Mouse (Mus musculus): Measurements from ENCODE around the gene Nsd1. TPM values are rescaled to one million over a fixed set of nuclear protein-coding genes. Genes with fewer than 3 reads are reported as not detected.

The Nsd1 gene
- polyA plus RNA-seq, 1 experiment from 2014 or later: 78.7 TPM

DNA sequence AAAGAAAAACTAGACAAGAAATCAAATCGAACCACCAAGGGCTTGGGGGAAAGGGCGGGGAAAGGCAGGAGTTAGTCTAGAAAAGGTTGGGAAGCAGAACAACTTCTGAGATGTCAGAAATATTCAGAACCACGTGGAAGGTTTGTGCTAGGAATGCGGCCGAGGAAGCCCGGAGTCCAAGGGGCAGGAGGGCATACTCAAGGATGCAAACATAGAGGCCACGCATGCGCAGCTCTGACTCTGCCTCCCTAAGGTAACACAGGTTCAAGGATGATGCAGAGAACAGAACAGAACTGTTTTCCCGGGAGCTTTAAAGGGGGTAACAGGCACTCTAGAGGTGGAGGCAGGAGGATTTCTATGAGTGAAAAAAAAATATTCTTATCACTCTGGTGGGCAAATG lies 5.8 kb upstream of the Nsd1 start:
- ATAC-seq (ENCODE audit: low FRiP score): no peak
- no peaks in the 10 kb centered on the region for H3K27me3 ChIP-seq
- no peak overlapping the region for H3K4me2 ChIP-seq (replicated peaks)
- H3K4me3 ChIP-seq: no peak overlapping the region
- WGBS: 81% methylated on average over 9 of the region's 9 CpGs
- no peaks in the 10 kb centered on the region for H3K9me3 ChIP-seq (replicated peaks)
- H3K36me3 ChIP-seq: no peaks in the 10 kb centered on the region
- no peak overlapping the region for H3K27ac ChIP-seq
- H3K4me1 ChIP-seq: no peaks in the 10 kb centered on the region
- H3K9ac ChIP-seq: no peak overlapping the region

- H3K4me3 ChIP-seq: no peak overlapping the region
- no peaks in the 10 kb centered on the region for H3K36me3 ChIP-seq
- no peak for ATAC-seq (ENCODE audit: low FRiP score)
- peaks cover 2% of the 10 kb centered on the region; the same call in 1 of the 2 replicates for H3K4me1 ChIP-seq
- H3K4me2 ChIP-seq (replicated peaks): no peak overlapping the region
- 89% methylated on average over 7 of the region's 11 CpGs for WGBS
- no peak overlapping the region for H3K9ac ChIP-seq
- H3K9me3 ChIP-seq (replicated peaks): no peaks in the 10 kb centered on the region
- H3K27ac ChIP-seq: no peak overlapping the region
- H3K27me3 ChIP-seq: no peaks in the 10 kb centered on the region
Measured at GRCm38 (mm10) chr13:55204667-55205389, 4.8 kb upstream of the Nsd1 start.

DNA sequence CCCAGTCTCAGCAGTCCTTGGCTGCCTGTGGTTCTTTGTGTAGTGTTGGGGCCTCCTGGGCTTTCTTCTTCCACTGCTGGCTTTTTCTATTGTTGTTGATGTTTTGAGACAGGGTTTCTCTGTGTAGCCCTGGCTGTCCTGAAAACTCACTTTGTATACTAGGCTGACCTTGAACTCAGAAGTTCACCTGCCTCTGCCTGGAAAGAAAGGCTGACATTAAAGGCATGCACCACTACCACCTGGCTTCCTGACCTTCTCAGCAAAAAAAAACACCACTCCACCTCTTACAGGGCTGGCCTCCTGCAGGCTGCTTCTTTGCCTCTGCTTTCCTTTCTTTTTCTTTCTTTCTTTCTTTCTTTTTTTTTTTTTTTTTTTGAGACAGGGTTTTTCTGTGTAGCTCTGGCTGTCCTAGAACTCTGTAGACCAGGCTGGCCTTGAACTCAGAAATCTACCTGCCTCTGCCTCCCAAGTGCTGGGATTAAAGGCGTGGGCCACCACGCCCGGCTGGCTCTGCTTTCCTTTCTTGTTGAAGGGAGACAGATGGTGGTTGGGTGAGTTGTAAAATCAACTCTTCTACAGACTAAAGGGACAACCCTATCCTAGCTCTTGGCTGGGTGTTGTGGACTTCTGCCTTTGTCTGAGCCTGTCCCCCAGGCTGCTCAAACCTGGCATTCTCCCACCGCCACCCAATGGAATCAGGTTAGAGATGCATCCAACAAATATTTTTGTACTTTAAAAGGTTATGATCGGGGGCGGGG lies 4.0 kb upstream of the Nsd1 start:
- no peak overlapping the region for H3K9ac ChIP-seq
- no peaks in the 10 kb centered on the region for H3K36me3 ChIP-seq
- H3K4me1 ChIP-seq: peaks cover 10% of the 10 kb centered on the region
- no peaks in the 10 kb centered on the region for H3K27me3 ChIP-seq
- ATAC-seq (ENCODE audit: low FRiP score): no peak
- H3K9me3 ChIP-seq (replicated peaks): no peaks in the 10 kb centered on the region
- H3K4me2 ChIP-seq (replicated peaks): no peak overlapping the region
- 92% methylated on average over 6 of the region's 6 CpGs for WGBS
- no peak overlapping the region for H3K27ac ChIP-seq
- no peak overlapping the region for H3K4me3 ChIP-seq

DNA sequence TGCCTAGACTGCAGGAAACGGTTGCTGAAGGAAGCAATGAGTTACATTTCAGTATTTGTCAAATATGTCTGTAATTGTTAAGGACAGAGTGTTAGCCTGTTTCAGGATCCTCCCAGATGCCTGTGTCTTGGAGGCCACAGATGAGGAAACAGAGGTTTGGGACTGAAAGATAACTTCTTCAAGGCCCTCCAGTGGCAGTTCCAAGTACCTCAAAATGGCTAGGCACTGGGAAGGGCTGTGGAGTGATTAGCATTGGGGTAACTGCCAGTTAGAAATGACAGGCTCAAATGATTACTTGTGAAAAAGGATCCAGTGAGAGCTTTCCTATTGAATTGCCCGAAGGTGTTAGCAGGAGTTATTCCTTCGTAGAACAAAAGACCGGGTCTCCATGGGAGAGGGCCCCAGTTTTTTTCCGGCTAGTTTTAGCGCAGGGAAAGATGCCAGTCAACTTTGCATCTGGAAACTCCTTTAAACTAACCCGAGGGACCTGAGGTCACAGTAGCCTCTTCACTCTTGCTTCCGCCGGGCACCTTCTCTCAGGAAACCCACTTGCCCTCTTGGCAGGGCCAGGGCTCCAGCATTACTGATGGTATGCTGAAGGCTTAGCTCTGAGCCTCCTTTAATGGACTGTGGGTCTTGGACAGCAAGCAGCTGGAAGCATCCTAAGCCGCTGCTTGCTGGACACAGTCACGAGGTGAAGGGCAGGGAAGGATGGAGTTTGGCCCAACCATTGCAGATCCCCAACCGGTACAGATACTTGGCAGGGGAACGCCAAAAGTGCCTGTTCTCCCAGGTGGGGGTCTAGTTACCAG lies 539 bp upstream of the Nsd1 start:
- 0 out of 2 replicates have a peak overlapping the region, but pooled peaks have one; percentile 99 for H3K27ac ChIP-seq
- no peak for ATAC-seq (ENCODE audit: low FRiP score)
- H3K9ac ChIP-seq: no peak overlapping the region
- no peak overlapping the region for H3K4me3 ChIP-seq
- H3K9me3 ChIP-seq (replicated peaks): no peaks in the 10 kb centered on the region
- 0 out of 2 replicates have a peak, but pooled peaks cover 5% of the 10 kb centered on the region for H3K36me3 ChIP-seq
- H3K4me1 ChIP-seq: peaks cover 26% of the 10 kb centered on the region
- peak overlapping the region; percentile 80; the same call in 1 of the 2 replicates for H3K4me2 ChIP-seq (replicated peaks)
- WGBS: 69% methylated on average over 13 of the region's 13 CpGs
- no peaks in the 10 kb centered on the region for H3K27me3 ChIP-seq

GRCm38 (mm10) chr13:55210193-55210970 lies 800 bp downstream of the Nsd1 start:
- Histone ChIP-seq H3K4me3 (peak overlapping the region; percentile 85), H3K9me3 (replicated peaks) (no peaks in the 10 kb centered on the region), H3K4me1 (peaks cover 35% of the 10 kb centered on the region), H3K9ac (peak overlapping the region; percentile 96), H3K27ac (peak overlapping the region; percentile 99), H3K4me2 (replicated peaks) (peak overlapping the region; percentile 80), H3K27me3 (no peaks in the 10 kb centered on the region), H3K36me3 (0 out of 2 replicates have a peak, but pooled peaks cover 11% of the 10 kb centered on the region)
- under 1% methylated on average over 54 of the region's 77 CpGs for WGBS
- peak; percentile 47 for ATAC-seq (ENCODE audit: low FRiP score)

DNA sequence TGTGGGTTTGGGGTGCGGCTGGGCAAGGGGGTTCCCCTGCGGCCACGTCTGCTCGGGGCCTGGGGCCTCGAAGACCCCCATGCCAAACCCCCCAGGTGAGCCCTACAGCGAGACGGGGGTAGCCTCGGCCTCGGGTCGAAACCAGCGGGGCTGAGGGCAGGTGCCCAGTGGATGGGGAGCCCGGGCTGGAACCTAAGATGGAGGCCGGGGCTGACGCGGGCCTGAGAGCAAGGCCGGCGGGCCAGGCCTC lies 1.3 kb downstream of the Nsd1 start:
- H3K36me3 ChIP-seq: peaks cover 13% of the 10 kb centered on the region; the same call in 1 of the 2 replicates
- H3K9ac ChIP-seq: peak overlapping the region; percentile 96
- peak overlapping the region; percentile 85 for H3K4me3 ChIP-seq
- H3K4me2 ChIP-seq (replicated peaks): peak overlapping the region; percentile 80
- H3K27ac ChIP-seq: peak overlapping the region; percentile 99
- peak; percentile 74 for ATAC-seq (ENCODE audit: low FRiP score)
- H3K27me3 ChIP-seq: no peaks in the 10 kb centered on the region
- peaks cover 40% of the 10 kb centered on the region for H3K4me1 ChIP-seq
- H3K9me3 ChIP-seq (replicated peaks): no peaks in the 10 kb centered on the region
- 1% methylated on average over 17 of the region's 17 CpGs for WGBS

DNA sequence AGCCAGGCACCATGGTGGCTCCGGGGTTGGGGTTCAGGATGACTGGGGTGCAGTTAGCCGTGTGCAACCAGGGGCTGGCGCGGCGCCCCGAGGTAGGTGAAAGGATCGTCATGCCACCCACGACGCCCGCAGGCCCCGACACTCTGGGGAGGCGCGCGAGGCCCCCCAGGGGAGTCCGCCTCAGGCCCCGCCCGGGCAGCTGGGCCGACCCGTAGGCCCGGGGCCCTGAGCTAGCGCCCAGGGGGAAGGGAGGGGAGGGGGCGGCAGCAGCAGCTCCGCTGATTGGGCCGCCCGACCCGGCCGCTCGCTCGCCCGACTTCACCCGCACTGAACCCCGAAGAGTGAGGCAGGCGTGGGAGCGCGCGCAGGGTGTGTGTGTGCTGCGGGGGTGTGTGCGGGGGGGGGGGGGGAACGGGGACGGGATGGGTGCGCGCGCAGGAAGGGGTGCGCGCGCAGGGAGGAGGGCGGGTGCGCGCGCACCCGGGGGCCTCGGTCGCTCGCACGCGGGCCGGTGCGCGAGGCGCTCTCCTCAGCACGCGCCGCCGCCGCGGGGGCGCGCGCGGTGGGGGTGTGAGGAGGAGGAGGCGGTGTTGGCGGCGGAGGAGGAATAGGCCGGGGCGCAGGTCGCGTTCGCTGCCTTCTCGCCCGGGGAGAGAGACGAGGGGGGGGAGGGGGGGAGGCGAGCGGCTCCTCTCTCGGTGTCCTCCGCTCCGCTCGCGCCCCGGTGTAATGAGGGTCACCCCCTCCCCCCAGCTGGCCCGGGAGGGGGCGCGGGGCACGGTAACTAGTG lies 1.8 kb downstream of the Nsd1 start:
- peak; percentile 78 for ATAC-seq (ENCODE audit: low FRiP score)
- Histone ChIP-seq H3K27ac (peak overlapping the region; percentile 99), H3K27me3 (no peaks in the 10 kb centered on the region), H3K4me2 (replicated peaks) (peak overlapping the region; percentile 80), H3K4me1 (peaks cover 45% of the 10 kb centered on the region), H3K36me3 (peaks cover 18% of the 10 kb centered on the region; the same call in 1 of the 2 replicates), H3K9me3 (replicated peaks) (no peaks in the 10 kb centered on the region), H3K9ac (peak overlapping the region; percentile 96), H3K4me3 (peak overlapping the region; percentile 85)
- 0% methylated on average over 26 of the region's 93 CpGs for WGBS

DNA sequence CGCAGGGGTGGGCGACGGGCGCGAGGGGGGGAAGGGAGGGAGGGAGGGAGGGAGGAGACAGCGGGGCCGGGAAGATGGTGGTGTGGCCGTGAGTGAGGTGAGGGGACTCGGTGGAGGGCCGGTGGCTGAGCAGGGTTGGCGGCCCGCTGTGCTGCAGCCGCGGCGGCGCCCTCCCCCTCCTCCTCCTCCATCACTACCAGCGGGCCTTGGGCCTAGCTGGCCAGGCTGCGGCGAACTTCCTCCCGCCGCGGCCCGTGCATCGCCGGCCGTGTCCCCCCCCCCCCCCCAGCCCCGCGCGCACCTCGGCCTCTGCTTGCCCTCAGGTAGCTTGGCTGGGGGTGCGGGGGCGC lies 2.4 kb downstream of the Nsd1 start:
- Histone ChIP-seq H3K4me1 (peaks cover 48% of the 10 kb centered on the region), H3K4me3 (peak overlapping the region; percentile 85), H3K36me3 (peaks cover 22% of the 10 kb centered on the region; the same call in 1 of the 2 replicates), H3K27ac (peak overlapping the region; percentile 99), H3K27me3 (no peaks in the 10 kb centered on the region), H3K9ac (peak overlapping the region; percentile 96), H3K4me2 (replicated peaks) (peak overlapping the region; percentile 80), H3K9me3 (replicated peaks) (no peaks in the 10 kb centered on the region)
- 3% methylated on average over 8 of the region's 32 CpGs for WGBS
- ATAC-seq (ENCODE audit: low FRiP score): peak; percentile 49

DNA sequence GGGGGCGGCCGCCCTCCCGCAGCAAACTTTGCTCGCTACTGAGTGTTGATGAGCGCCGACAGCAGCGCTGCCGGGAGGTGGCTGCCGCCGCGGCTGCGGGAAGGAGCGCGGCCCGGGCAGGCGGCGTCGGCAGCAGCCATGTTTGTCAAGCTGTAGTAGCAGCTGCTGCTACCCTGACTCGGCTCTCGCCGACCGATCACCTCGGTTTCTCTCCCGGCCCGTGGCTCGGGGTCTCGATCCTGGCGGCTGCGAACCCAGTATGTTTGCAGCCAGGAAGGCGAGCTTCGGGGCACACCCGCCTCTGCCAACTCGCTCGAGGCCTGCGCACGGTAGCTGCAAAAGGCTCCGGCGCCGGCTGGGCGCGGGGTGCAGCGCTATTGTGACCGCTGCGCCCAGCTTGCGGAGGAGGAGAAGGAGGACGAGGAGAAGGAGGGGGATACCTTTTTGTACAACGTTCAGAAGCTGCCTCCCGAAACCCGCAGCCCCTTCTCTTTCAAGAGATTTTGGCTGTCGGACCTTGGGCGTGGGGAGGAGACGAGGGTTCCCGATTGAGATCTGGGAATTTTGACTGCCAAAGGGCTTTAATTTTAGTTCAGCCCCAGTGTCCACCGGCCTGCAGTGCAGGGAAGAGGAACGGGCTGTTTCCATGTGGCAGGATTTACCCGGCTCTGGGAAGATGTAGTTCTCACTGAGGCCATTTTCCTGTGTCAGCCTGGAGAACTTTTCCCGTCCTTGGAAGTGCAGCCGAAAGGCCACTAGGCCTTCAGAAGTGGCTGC lies 3.0 kb downstream of the Nsd1 start:
- H3K27me3 ChIP-seq: no peaks in the 10 kb centered on the region
- peak overlapping the region; percentile 85 for H3K4me3 ChIP-seq
- ATAC-seq (ENCODE audit: low FRiP score): peak; percentile 13; the same call in 1 of the 2 replicates
- no peaks in the 10 kb centered on the region for H3K9me3 ChIP-seq (replicated peaks)
- H3K9ac ChIP-seq: peak overlapping the region; percentile 96
- peak overlapping the region; percentile 99 for H3K27ac ChIP-seq
- WGBS: under 1% methylated on average over 55 of the region's 58 CpGs
- peak overlapping the region; percentile 80 for H3K4me2 ChIP-seq (replicated peaks)
- peaks cover 27% of the 10 kb centered on the region for H3K36me3 ChIP-seq
- H3K4me1 ChIP-seq: peaks cover 48% of the 10 kb centered on the region

GRCm38 (mm10) chr13:55213138-55213806 lies 3.7 kb downstream of the Nsd1 start:
- 61% methylated on average over 10 of the region's 10 CpGs for WGBS
- H3K4me1 ChIP-seq: peaks cover 55% of the 10 kb centered on the region
- peak overlapping the region; percentile 96 for H3K9ac ChIP-seq
- H3K9me3 ChIP-seq (replicated peaks): no peaks in the 10 kb centered on the region
- H3K4me2 ChIP-seq (replicated peaks): peak overlapping the region; percentile 80
- H3K27me3 ChIP-seq: no peaks in the 10 kb centered on the region
- H3K4me3 ChIP-seq: peak overlapping the region; percentile 85
- H3K27ac ChIP-seq: peak overlapping the region; percentile 99
- H3K36me3 ChIP-seq: peaks cover 35% of the 10 kb centered on the region
- ATAC-seq (ENCODE audit: low FRiP score): no peak
